Mouse (Mus musculus): ENCODE measurements around the gene Olfr1154. TPM values are rescaled to one million over a fixed set of nuclear protein-coding genes. Genes with fewer than 3 reads are reported as not detected.

The Olfr1154 gene
- total RNA-seq (2021) = not detected
- long read RNA-seq, experiment 1 = 0 reads
- long read RNA-seq, experiment 2 = 0 reads

- intact Hi-C loops (cut with DNase I) = no loop called here
- DNase-seq (ENCODE audit: low spot score in 2 of 2) = no peak
Measured at GRCm38 (mm10) chr2:87905066-87905465, at the start of gene Olfr1154. TSS of gene Olfr1154 (minus strand) at chr2:87905166.

- no peak for DNase-seq (ENCODE audit: low spot score in 2 of 2)
- intact Hi-C loops (cut with DNase I) = no loop called here
Measured at GRCm38 (mm10) chr2:87953000-87953399, 48.0 kb upstream of the Olfr1154 start, which contains the start of gene Olfr1156. TSS of gene Olfr1156 (minus strand) at chr2:87953100.

GRCm38 (mm10) chr2:87945037-87945436, 40.1 kb upstream of the Olfr1154 start, which contains the start of gene Olfr1155:
TSS of gene Olfr1155 (minus strand) at chr2:87945137.
- intact Hi-C loops (cut with DNase I) = no loop called here
- no peak for DNase-seq (ENCODE audit: low spot score in 2 of 2)

DNA sequence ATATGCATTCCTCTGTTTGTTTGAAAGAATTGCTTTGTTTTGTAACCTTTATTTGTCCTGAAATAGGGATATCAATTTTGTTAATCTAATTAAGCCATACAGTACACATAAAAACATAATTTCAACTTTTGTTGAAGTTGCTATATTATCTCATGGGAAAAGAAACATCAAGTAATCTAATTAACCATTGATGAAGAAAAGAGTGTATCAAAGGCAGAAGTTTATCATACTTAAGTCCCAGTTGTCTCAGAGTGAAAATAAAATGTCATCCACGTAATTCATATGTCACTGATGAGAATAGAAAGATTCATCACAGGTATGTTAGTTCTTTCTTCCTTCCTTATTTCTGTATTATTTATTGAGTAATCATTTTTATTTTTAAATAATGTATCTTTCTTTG, 10.3 kb downstream of the Olfr1154 start, which contains the start of gene Olfr1153:
TSS of gene Olfr1153 (plus strand) at position 301 of the 400 bp plus-strand sequence.
- intact Hi-C loops (cut with DNase I) = no loop called here
- no peak for DNase-seq (ENCODE audit: low spot score in 2 of 2)

DNA sequence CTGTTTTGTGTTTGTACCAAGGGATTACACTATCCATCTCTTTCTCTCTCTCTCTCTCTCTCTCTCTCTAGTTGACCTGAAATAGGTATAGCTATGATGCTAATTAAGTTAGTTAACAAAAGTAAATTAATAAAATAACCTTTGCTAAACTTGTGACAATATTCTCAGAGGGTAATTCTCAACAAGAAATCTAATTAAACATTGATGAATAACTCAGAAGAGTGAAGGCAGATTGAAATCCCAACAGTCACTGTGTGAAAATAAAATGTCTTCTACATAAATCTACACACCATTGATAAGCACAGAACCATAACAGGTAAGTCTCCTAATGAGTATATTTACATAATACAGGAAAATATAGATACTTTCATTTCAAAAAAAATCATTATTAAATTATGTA, 38.8 kb downstream of the Olfr1154 start, which contains the start of gene Olfr1152:
TSS of gene Olfr1152 (plus strand) at position 301 of the 400 bp plus-strand sequence.
- intact Hi-C loops (cut with DNase I) = no loop called here
- no peak for DNase-seq (ENCODE audit: low spot score in 2 of 2)

DNA sequence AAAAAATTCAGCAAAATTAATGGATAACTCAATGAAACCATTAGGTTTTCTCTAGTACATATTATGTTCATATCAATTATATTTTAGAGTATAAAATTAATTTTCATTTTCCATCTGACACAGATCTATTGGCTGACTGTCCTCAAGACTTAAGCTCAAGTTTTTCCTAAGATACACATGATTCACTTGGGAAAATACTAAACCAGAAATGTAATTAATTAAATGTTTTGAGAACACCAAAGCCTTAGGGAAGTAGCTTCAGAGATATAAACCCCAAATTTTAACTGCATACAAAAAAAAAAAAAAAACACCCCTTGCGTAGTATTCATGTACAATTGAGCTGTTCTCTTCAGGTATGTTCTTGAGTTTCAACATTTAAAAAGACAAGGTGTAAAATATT, 49.4 kb downstream of the Olfr1154 start, which contains the start of gene Olfr1151:
TSS of gene Olfr1151 (plus strand) at position 301 of the 400 bp plus-strand sequence.
- DNase-seq (ENCODE audit: low spot score in 2 of 2) = no peak
- intact Hi-C loops (cut with DNase I) = no loop called here

Other genes with a start within 250 kb of the Olfr1154 start
- not detected for gene Olfr1134, start 246.7 kb downstream of the Olfr1154 start, total RNA-seq (2021)
- gene Olfr1135, start 231.5 kb downstream of the Olfr1154 start, total RNA-seq (2021) = not detected
- gene Olfr1136, start 211.2 kb downstream of the Olfr1154 start, total RNA-seq (2021) = not detected
- not detected for gene Olfr1137, start 192.0 kb downstream of the Olfr1154 start, total RNA-seq (2021)
- gene Olfr1138, start 165.2 kb downstream of the Olfr1154 start, total RNA-seq (2021) = not detected
- gene Olfr1140, start 161.4 kb downstream of the Olfr1154 start, total RNA-seq (2021) = not detected
- not detected for gene Olfr1141, start 151.2 kb downstream of the Olfr1154 start, total RNA-seq (2021)
- gene Olfr152, start 125.7 kb downstream of the Olfr1154 start, total RNA-seq (2021) = not detected
- not detected for gene Olfr1143, start 104.6 kb downstream of the Olfr1154 start, total RNA-seq (2021)
- not detected for gene Olfr1145, start 95.3 kb downstream of the Olfr1154 start, total RNA-seq (2021)
- gene Olfr1148, start 74.6 kb downstream of the Olfr1154 start, total RNA-seq (2021) = not detected
- not detected for gene Olfr1150-ps1, start 61.2 kb downstream of the Olfr1154 start, total RNA-seq (2021)
- gene Olfr1151, start 49.3 kb downstream of the Olfr1154 start, total RNA-seq (2021) = not detected
- not detected for gene Olfr1152, start 38.7 kb downstream of the Olfr1154 start, total RNA-seq (2021)
- gene Olfr1153, start 10.2 kb downstream of the Olfr1154 start, total RNA-seq (2021) = not detected
- gene Olfr1155, start 40.0 kb upstream of the Olfr1154 start, total RNA-seq (2021) = not detected
- gene Olfr1156, start 47.9 kb upstream of the Olfr1154 start, total RNA-seq (2021) = not detected
- not detected for gene Olfr1157, start 63.1 kb upstream of the Olfr1154 start, total RNA-seq (2021)
- not detected for gene Olfr74, start 69.5 kb upstream of the Olfr1154 start, total RNA-seq (2021)
- gene Olfr1158, start 84.9 kb upstream of the Olfr1154 start, total RNA-seq (2021) = not detected
- not detected for gene Olfr1160, start 103.1 kb upstream of the Olfr1154 start, total RNA-seq (2021)
- not detected for gene Olfr1161, start 117.6 kb upstream of the Olfr1154 start, total RNA-seq (2021)
- gene Olfr73, start 132.5 kb upstream of the Olfr1154 start, total RNA-seq (2021) = not detected
- not detected for gene Olfr1162, start 146.0 kb upstream of the Olfr1154 start, total RNA-seq (2021)
- gene Olfr1163, start 166.7 kb upstream of the Olfr1154 start, total RNA-seq (2021) = not detected
- gene Olfr1164, start 188.8 kb upstream of the Olfr1154 start, total RNA-seq (2021) = not detected
- gene Olfr1166, start 223.1 kb upstream of the Olfr1154 start, total RNA-seq (2021) = not detected

Data from left cerebral cortex, postnatal 14 days (tissue).